Mouse (Mus musculus) liver, adult 10 weeks (tissue): ENCODE measurements around the gene Olfr1136. TPM values are rescaled to one million over a fixed set of nuclear protein-coding genes. Genes with fewer than 3 reads are reported as not detected.

Experiments used
- polyA plus RNA-seq: library from polyadenylated mRNA; stranded (reverse); fragments of 350-450 nt; fragmentation: Illumina TruSeq; extraction: RNeasy Lipid Tissue Mini Kit (QIAGEN cat#74804); gene quantifications from one replicate; pipeline ENCODE4 v1.2.3, GENCODE M21; 2014; ENCODE audit warnings: low read depth, low replicate concordance

Gene Olfr1136
- polyA plus RNA-seq: not detected

GRCm38 (mm10) chr2:87693847-87694246 lies at the start of gene Olfr1136:
Gene Olfr1136 (minus strand): TSS chr2:87693947.

GRCm38 (mm10) chr2:87743452-87743851 lies 49.7 kb upstream of the Olfr1136 start, which contains the start of gene Olfr1140:
Gene Olfr1140 (plus strand): TSS chr2:87743752.

GRCm38 (mm10) chr2:87739878-87740277 lies 46.1 kb upstream of the Olfr1136 start, which contains the start of gene Olfr1138:
Gene Olfr1138 (minus strand): TSS chr2:87739978.

GRCm38 (mm10) chr2:87713079-87713478 lies 19.3 kb upstream of the Olfr1136 start, which contains the start of gene Olfr1137:
Gene Olfr1137 (minus strand): TSS chr2:87713179.

GRCm38 (mm10) chr2:87673564-87673963 lies 20.2 kb downstream of the Olfr1136 start, which contains the start of gene Olfr1135:
Gene Olfr1135 (minus strand): TSS chr2:87673664.

GRCm38 (mm10) chr2:87658360-87658759 lies 35.4 kb downstream of the Olfr1136 start, which contains the start of gene Olfr1134:
Gene Olfr1134 (minus strand): TSS chr2:87658460.

GRCm38 (mm10) chr2:87647274-87647673 lies 46.5 kb downstream of the Olfr1136 start, which contains the start of gene Olfr1133:
Gene Olfr1133 (minus strand): TSS chr2:87647374.

Other genes starting within 250 kb of the Olfr1136 start
- not detected for gene Olfr1126, start 240.0 kb downstream of the Olfr1136 start, polyA plus RNA-seq
- gene Pramel7, start 196.9 kb downstream of the Olfr1136 start, polyA plus RNA-seq: not detected
- not detected for gene Pramel6, start 187.4 kb downstream of the Olfr1136 start, polyA plus RNA-seq
- not detected for gene Olfr153, start 162.2 kb downstream of the Olfr1136 start, polyA plus RNA-seq
- not detected for gene Olfr1128, start 148.4 kb downstream of the Olfr1136 start, polyA plus RNA-seq
- gene Olfr1129, start 120.0 kb downstream of the Olfr1136 start, polyA plus RNA-seq: not detected
- gene Olfr1130, start 87.7 kb downstream of the Olfr1136 start, polyA plus RNA-seq: not detected
- not detected for gene Olfr1131, start 66.8 kb downstream of the Olfr1136 start, polyA plus RNA-seq
- not detected for gene Olfr1132, start 56.4 kb downstream of the Olfr1136 start, polyA plus RNA-seq
- gene Olfr1133, start 46.6 kb downstream of the Olfr1136 start, polyA plus RNA-seq: not detected
- not detected for gene Olfr1134, start 35.5 kb downstream of the Olfr1136 start, polyA plus RNA-seq
- gene Olfr1135, start 20.3 kb downstream of the Olfr1136 start, polyA plus RNA-seq: not detected
- not detected for gene Olfr1137, start 19.2 kb upstream of the Olfr1136 start, polyA plus RNA-seq
- not detected for gene Olfr1138, start 46.0 kb upstream of the Olfr1136 start, polyA plus RNA-seq
- gene Olfr1140, start 49.8 kb upstream of the Olfr1136 start, polyA plus RNA-seq: not detected
- not detected for gene Olfr1141, start 60.0 kb upstream of the Olfr1136 start, polyA plus RNA-seq
- gene Olfr152, start 85.5 kb upstream of the Olfr1136 start, polyA plus RNA-seq: not detected
- gene Olfr1143, start 106.6 kb upstream of the Olfr1136 start, polyA plus RNA-seq: not detected
- not detected for gene Olfr1145, start 115.9 kb upstream of the Olfr1136 start, polyA plus RNA-seq
- not detected for gene Olfr1148, start 136.6 kb upstream of the Olfr1136 start, polyA plus RNA-seq
- gene Olfr1150-ps1, start 150.0 kb upstream of the Olfr1136 start, polyA plus RNA-seq: not detected
- not detected for gene Olfr1151, start 161.9 kb upstream of the Olfr1136 start, polyA plus RNA-seq
- gene Olfr1152, start 172.5 kb upstream of the Olfr1136 start, polyA plus RNA-seq: not detected
- not detected for gene Olfr1153, start 201.0 kb upstream of the Olfr1136 start, polyA plus RNA-seq
- gene Olfr1154, start 211.2 kb upstream of the Olfr1136 start, polyA plus RNA-seq: not detected